ENCODE assay signal across 8 mouse cellular contexts in genomic region chr10:86779816-86780500, GRCm38 (mm10). TPM values are rescaled to one million over a fixed set of nuclear protein-coding genes. Genes with fewer than 3 reads are reported as not detected.
DNase-seq lines count a peak whose midpoint lies in the region; ATAC-seq and TF ChIP-seq lines count a peak whose summit lies in the region.

No protein-coding gene starts in this region.

- peaks cover 3% of the 10 kb centered on the region; the same call in 1 of the 2 replicates for H3K4me1 ChIP-seq in cortical plate, adult 2 months (ENCODE audit: control insufficient read depth, insufficient read depth, low read length)
- H3K4me1 ChIP-seq in hindbrain, embryonic 15.5 days (replicated peaks), result peaks cover 48% of the 10 kb centered on the region
- peaks cover 8% of the 10 kb centered on the region; the same call in 1 of the 2 replicates for H3K4me1 ChIP-seq in midbrain, postnatal 0 days (ENCODE audit: insufficient read depth, low read length)

- H3K4me2 ChIP-seq in hindbrain, embryonic 15.5 days, result peak overlapping the region; percentile 85
- H3K4me2 ChIP-seq in midbrain, postnatal 0 days (ENCODE audit: low read depth, low read length, poor library complexity, severe bottlenecking), result peak overlapping the region; percentile 83

- DNase-seq in layer of hippocampus, adult 2 months (ENCODE audit: low spot score in 2 of 2), result no peak
- no peak for DNase-seq in layer of hippocampus, postnatal 14 days (ENCODE audit: low spot score in 2 of 2)
- DNase-seq in midbrain, postnatal 0 days (ENCODE audit: low spot score), result no peak
- no peak for DNase-seq in adrenal gland, adult 8-10 months
- DNase-seq in adrenal gland, adult 18-20 months (ENCODE audit: low spot score in 2 of 2), result no peak
- DNase-seq in ovary, postnatal 36 days (ENCODE audit: low spot score), result no peak

- H3K9me3 ChIP-seq in hindbrain, embryonic 15.5 days, result no peaks in the 10 kb centered on the region
- H3K9me3 ChIP-seq in midbrain, postnatal 0 days (ENCODE audit: low read length), result no peaks in the 10 kb centered on the region

- no peaks in the 10 kb centered on the region for H3K36me3 ChIP-seq in hindbrain, embryonic 15.5 days
- no peaks in the 10 kb centered on the region for H3K36me3 ChIP-seq in midbrain, postnatal 0 days (ENCODE audit: insufficient read depth, low read length)

- H3K9ac ChIP-seq in hindbrain, embryonic 15.5 days, result peak overlapping the region; percentile 65
- peak overlapping the region; percentile 62 for H3K9ac ChIP-seq in midbrain, postnatal 0 days (replicated peaks; ENCODE audit: low read length, poor library complexity, severe bottlenecking)

- peak overlapping the region; percentile 85 for H3K4me3 ChIP-seq in layer of hippocampus, adult 2 months
- H3K4me3 ChIP-seq in cortical plate, adult 2 months (ENCODE audit: insufficient read depth, low read length), result peak overlapping the region; percentile 64
- H3K4me3 ChIP-seq in hindbrain, embryonic 15.5 days, result peak overlapping the region; percentile 66
- peak overlapping the region; percentile 74 for H3K4me3 ChIP-seq in midbrain, postnatal 0 days (ENCODE audit: low read depth, low read length)

- no peak for TF ChIP-seq CTCF in layer of hippocampus, adult 2 months (conservative IDR thresholded peaks at IDR 0.05)
- TF ChIP-seq CTCF in cortical plate, adult 2 months (IDR thresholded peaks at IDR 0.05; ENCODE audit: extremely low read depth, insufficient read depth, low read length), result no peak
- TF ChIP-seq CTCF in midbrain, postnatal 0 days (IDR thresholded peaks at IDR 0.05), result no peak

- H3K27me3 ChIP-seq in hindbrain, embryonic 15.5 days, result no peaks in the 10 kb centered on the region
- H3K27me3 ChIP-seq in midbrain, postnatal 0 days (ENCODE audit: insufficient read depth, low read length), result no peaks in the 10 kb centered on the region

- WGBS in hindbrain, embryonic 15.5 days, result 18% methylated on average over 12 of the region's 12 CpGs
- WGBS in midbrain, postnatal 0 days, result 14% methylated on average over 12 of the region's 12 CpGs

- no peak for ATAC-seq in hindbrain, embryonic 15.5 days (ENCODE audit: low FRiP score, low read depth)
- ATAC-seq in midbrain, postnatal 0 days (ENCODE audit: low FRiP score), result no peak

- peak overlapping the region; percentile 91 for H3K27ac ChIP-seq in layer of hippocampus, adult 2 months
- no peak overlapping the region for H3K27ac ChIP-seq in cortical plate, adult 2 months (ENCODE audit: insufficient read depth, low read length)
- H3K27ac ChIP-seq in hindbrain, embryonic 15.5 days (replicated peaks), result peak overlapping the region; percentile 78
- peak overlapping the region; percentile 82 for H3K27ac ChIP-seq in midbrain, postnatal 0 days (ENCODE audit: low read depth, low read length)

- TF ChIP-seq POLR2A in cortical plate, adult 2 months (IDR thresholded peaks at IDR 0.05; ENCODE audit: extremely low read depth, insufficient read depth, low read length), result no peak

RNA-seq across cellular contexts. Expression of gene Nt5dc3, which starts 1.2 kb away (rescaled TPM):
- total RNA-seq in layer of hippocampus, adult 2 months (2021), result 100 to 1,000 TPM; 126 to 148 TPM
- total RNA-seq in layer of hippocampus, postnatal 14 days (2021), result 100 to 1,000 TPM; 125 to 134 TPM
- polyA plus RNA-seq in cortical plate, adult 2 months (2012; rRNA removed), result 49.3 and 54.6 TPM in 2 replicates
- 10.8 and 12.0 TPM in 2 replicates for polyA plus RNA-seq in hindbrain, embryonic 15.5 days (2015; fragmentation: Nextera tagmentation; extraction: Ambion mirVana)
- total RNA-seq in midbrain, postnatal 0 days (2014; rRNA removed), result 56.2 and 70.5 TPM in 2 replicates
- polyA plus RNA-seq in midbrain, postnatal 0 days (2015; fragmentation: Nextera tagmentation; extraction: Ambion mirVana), result 11.9 and 13.2 TPM in 2 replicates
- total RNA-seq in adrenal gland, adult 8-10 months (2022), result 10 to 100 TPM; 44.4 to 80.1 (median 57.1) TPM
- 10 to 100 TPM; 39.3 to 46.3 TPM for total RNA-seq in adrenal gland, adult 18-20 months (2021)

RNA-seq across cellular contexts. Expression of gene Gm49358, which starts 16.2 kb away (rescaled TPM):
- 10 to 100 TPM; 42.5 to 54.0 TPM for total RNA-seq in layer of hippocampus, adult 2 months (2021)
- total RNA-seq in layer of hippocampus, postnatal 14 days (2021), result 10 to 100 TPM; 42.4 to 45.8 TPM
- not detected in 2 replicates for polyA plus RNA-seq in cortical plate, adult 2 months (2012; rRNA removed)
- not detected in 2 replicates for polyA plus RNA-seq in hindbrain, embryonic 15.5 days (2015; fragmentation: Nextera tagmentation; extraction: Ambion mirVana)
- not detected in 2 replicates for total RNA-seq in midbrain, postnatal 0 days (2014; rRNA removed)
- polyA plus RNA-seq in midbrain, postnatal 0 days (2015; fragmentation: Nextera tagmentation; extraction: Ambion mirVana), result not detected in 2 replicates
- total RNA-seq in adrenal gland, adult 8-10 months (2022), result 10 to 100 TPM in 3 of 4 experiments, 1 to 10 TPM in 1; 6.1 to 31.4 (median 18.2) TPM
- total RNA-seq in adrenal gland, adult 18-20 months (2021), result 10 to 100 TPM; 12.4 to 15.9 TPM
